Mouse (Mus musculus): ENCODE results near the gene Tm7sf2. TPM values are rescaled to one million over a fixed set of nuclear protein-coding genes. Genes with fewer than 3 reads are reported as not detected.

Gene Tm7sf2
- polyA plus RNA-seq, 1 experiment from 2014 or later, result 7.6 TPM

DNA sequence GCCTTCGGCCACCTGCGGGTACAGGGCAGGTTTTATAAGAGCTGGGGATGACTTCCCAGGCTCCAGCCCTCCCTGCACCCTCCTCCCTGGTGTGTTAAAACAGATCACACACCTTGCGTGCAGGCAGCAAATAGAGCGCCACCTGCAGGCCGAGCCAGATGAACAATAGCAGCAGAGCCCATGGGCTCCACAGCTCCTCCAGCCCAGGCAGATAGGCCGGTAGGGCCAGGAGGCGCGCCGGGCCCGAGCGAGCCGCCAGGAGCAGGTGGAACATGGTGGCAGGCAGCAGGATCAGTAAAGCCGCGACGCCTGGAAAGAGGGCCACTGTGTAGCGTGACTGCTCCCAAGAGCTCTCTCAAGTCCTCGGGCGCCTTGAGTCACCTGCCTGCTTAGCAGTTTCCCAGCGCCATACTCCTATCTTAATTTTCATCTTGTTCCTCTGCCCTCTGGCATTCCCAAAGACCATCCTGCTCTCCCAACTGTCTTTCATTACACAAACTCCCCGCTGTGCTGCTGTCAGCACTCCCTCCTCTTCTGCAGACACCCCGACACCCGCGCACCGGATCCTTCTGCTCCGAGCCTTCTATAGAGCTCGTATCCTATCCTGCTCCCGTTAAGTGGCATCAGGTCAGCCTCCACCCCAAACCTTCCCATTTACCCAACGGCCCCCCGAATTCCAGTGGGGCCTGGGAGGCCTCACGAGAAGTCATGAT lies 1.0 kb downstream of the Tm7sf2 start:
- H3K9ac ChIP-seq (ENCODE audit: low read length), result peak overlapping the region; percentile 65
- peak; percentile 49; the same call in 1 of the 2 replicates for ATAC-seq (ENCODE audit: insufficient number of reproducible peaks, insufficient read depth, low FRiP score, low read depth)
- H3K9me3 ChIP-seq (ENCODE audit: control insufficient read depth, low read length), result no peaks in the 10 kb centered on the region
- H3K36me3 ChIP-seq (ENCODE audit: control insufficient read depth, insufficient read depth, low read length), result peaks cover 34% of the 10 kb centered on the region
- H3K4me3 ChIP-seq (ENCODE audit: control insufficient read depth in 1 of 2, insufficient read depth in 1 of 2, low read depth in 1 of 2, low read length in 2 of 2), result peak overlapping the region; percentile 43 to 49
- peak overlapping the region; percentile 39 to 58 for H3K27ac ChIP-seq (replicated peaks in 1 of 2; ENCODE audit: control insufficient read depth in 1 of 2, insufficient read depth in 1 of 2, low read depth in 2 of 2, low read length in 2 of 2)
- H3K4me2 ChIP-seq (ENCODE audit: low read length), result peak overlapping the region; percentile 96
- no peaks in the 10 kb centered on the region for H3K27me3 ChIP-seq (ENCODE audit: control insufficient read depth, insufficient read depth, low read length)
- peaks cover 20 to 30% of the 10 kb centered on the region in 2 experiments for H3K4me1 ChIP-seq (ENCODE audit: control insufficient read depth in 2 of 2, insufficient read depth in 2 of 2, low read length in 2 of 2)
- 1% methylated on average over 30 of the region's 30 CpGs for WGBS

DNA sequence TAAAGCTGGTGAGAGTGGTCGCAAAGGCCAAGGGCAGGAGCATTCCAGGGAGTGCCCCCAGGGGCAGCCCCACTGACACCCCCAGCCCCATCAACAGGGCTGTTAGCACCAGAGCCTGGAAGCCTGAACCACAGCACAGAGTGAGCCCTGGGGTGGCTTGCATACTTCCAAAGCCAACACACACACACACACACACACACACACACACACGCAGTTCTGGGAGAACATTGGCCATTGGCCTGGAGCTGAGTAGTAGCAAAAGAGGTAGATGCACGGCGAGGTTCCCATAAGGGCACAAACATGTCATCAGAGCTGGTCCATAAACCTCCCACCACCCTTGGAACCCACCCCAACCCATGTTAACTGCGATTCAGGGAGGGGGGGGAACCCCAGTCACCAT lies 1.6 kb downstream of the Tm7sf2 start:
- Histone ChIP-seq H3K9ac (ENCODE audit: low read length) (peak overlapping the region; percentile 65), H3K4me1 (ENCODE audit: control insufficient read depth in 2 of 2, insufficient read depth in 2 of 2, low read length in 2 of 2) (peaks cover 22 to 35% of the 10 kb centered on the region in 2 experiments), H3K9me3 (ENCODE audit: control insufficient read depth, low read length) (no peaks in the 10 kb centered on the region), H3K4me3 (ENCODE audit: control insufficient read depth in 1 of 2, insufficient read depth in 1 of 2, low read depth in 1 of 2, low read length in 2 of 2) (peak overlapping the region; percentile 43 to 49), H3K27ac (replicated peaks in 1 of 2; ENCODE audit: control insufficient read depth in 1 of 2, insufficient read depth in 1 of 2, low read depth in 2 of 2, low read length in 2 of 2) (peak overlapping the region in 1 of 2 experiments; percentile 39; a peak in 1 of 4 replicates), H3K36me3 (ENCODE audit: control insufficient read depth, insufficient read depth, low read length) (peaks cover 33% of the 10 kb centered on the region), H3K27me3 (ENCODE audit: control insufficient read depth, insufficient read depth, low read length) (no peaks in the 10 kb centered on the region), H3K4me2 (ENCODE audit: low read length) (peak overlapping the region; percentile 96)
- no peak for ATAC-seq (ENCODE audit: insufficient number of reproducible peaks, insufficient read depth, low FRiP score, low read depth)
- WGBS, result 42% methylated on average over 5 of the region's 5 CpGs

DNA sequence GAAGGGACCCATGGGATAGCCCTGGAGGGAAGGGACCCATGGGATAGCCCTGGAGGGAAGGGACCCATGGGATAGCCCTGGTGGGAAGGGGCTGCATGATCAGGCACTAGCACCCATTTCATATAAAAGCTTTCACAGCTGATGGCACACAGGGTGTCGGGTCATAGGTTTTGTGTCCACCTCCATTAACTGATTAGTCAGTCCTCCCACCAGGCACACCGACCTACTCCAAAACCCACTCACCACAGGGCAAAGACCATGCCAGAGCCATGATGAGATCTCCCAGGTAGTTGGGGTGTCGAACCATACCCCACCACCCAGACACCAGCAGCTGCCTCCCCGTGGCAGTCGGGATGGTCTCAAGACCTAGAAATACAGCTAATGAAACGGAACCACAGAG lies 5.1 kb downstream of the Tm7sf2 start:
- no peaks in the 10 kb centered on the region for H3K9me3 ChIP-seq (ENCODE audit: control insufficient read depth, low read length)
- H3K9ac ChIP-seq (ENCODE audit: low read length), result no peak overlapping the region
- 92% methylated on average over 6 of the region's 6 CpGs for WGBS
- H3K36me3 ChIP-seq (ENCODE audit: control insufficient read depth, insufficient read depth, low read length), result peaks cover 18% of the 10 kb centered on the region
- peaks cover 21 to 42% of the 10 kb centered on the region in 2 experiments for H3K4me1 ChIP-seq (ENCODE audit: control insufficient read depth in 2 of 2, insufficient read depth in 2 of 2, low read length in 2 of 2)
- no peaks in the 10 kb centered on the region for H3K27me3 ChIP-seq (ENCODE audit: control insufficient read depth, insufficient read depth, low read length)
- H3K27ac ChIP-seq (replicated peaks in 1 of 2; ENCODE audit: control insufficient read depth in 1 of 2, insufficient read depth in 1 of 2, low read depth in 2 of 2, low read length in 2 of 2), result no peak overlapping the region
- no peak overlapping the region for H3K4me2 ChIP-seq (ENCODE audit: low read length)
- ATAC-seq (ENCODE audit: insufficient number of reproducible peaks, insufficient read depth, low FRiP score, low read depth), result no peak
- no peak overlapping the region for H3K4me3 ChIP-seq (ENCODE audit: control insufficient read depth in 1 of 2, insufficient read depth in 1 of 2, low read depth in 1 of 2, low read length in 2 of 2)

DNA sequence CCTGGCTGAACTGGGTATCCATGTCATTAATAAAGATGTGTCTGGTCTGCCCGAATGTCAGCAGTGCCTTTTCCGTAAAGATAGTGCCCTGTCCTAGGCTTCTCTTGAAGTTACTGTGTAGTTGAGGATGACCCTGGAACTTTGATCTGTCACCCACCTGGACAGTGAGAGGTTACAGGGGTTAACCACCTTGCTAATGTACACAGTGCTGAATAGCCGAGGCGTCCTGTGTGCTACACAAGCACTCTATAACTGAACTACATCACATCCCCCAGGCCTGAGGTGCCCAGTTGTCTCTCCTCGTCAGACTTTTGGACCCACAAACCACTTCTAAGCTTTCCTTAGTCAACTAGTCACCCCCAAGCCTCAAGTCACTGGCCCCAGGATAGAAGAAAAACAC lies 5.8 kb downstream of the Tm7sf2 start:
- Histone ChIP-seq H3K4me3 (ENCODE audit: control insufficient read depth in 1 of 2, insufficient read depth in 1 of 2, low read depth in 1 of 2, low read length in 2 of 2) (peak overlapping the region; percentile 70 to 91), H3K9me3 (ENCODE audit: control insufficient read depth, low read length) (no peaks in the 10 kb centered on the region), H3K27me3 (ENCODE audit: control insufficient read depth, insufficient read depth, low read length) (no peaks in the 10 kb centered on the region), H3K27ac (replicated peaks in 1 of 2; ENCODE audit: control insufficient read depth in 1 of 2, insufficient read depth in 1 of 2, low read depth in 2 of 2, low read length in 2 of 2) (peak overlapping the region in 1 of 2 experiments; percentile 94; a peak in 1 of 4 replicates), H3K36me3 (ENCODE audit: control insufficient read depth, insufficient read depth, low read length) (peaks cover 18% of the 10 kb centered on the region), H3K4me1 (ENCODE audit: control insufficient read depth in 2 of 2, insufficient read depth in 2 of 2, low read length in 2 of 2) (peaks cover 18 to 37% of the 10 kb centered on the region in 2 experiments), H3K4me2 (ENCODE audit: low read length) (peak overlapping the region; percentile 98), H3K9ac (ENCODE audit: low read length) (peak overlapping the region; percentile 96)
- WGBS, result 65% methylated on average over 5 of the region's 5 CpGs
- no peak for ATAC-seq (ENCODE audit: insufficient number of reproducible peaks, insufficient read depth, low FRiP score, low read depth)

DNA sequence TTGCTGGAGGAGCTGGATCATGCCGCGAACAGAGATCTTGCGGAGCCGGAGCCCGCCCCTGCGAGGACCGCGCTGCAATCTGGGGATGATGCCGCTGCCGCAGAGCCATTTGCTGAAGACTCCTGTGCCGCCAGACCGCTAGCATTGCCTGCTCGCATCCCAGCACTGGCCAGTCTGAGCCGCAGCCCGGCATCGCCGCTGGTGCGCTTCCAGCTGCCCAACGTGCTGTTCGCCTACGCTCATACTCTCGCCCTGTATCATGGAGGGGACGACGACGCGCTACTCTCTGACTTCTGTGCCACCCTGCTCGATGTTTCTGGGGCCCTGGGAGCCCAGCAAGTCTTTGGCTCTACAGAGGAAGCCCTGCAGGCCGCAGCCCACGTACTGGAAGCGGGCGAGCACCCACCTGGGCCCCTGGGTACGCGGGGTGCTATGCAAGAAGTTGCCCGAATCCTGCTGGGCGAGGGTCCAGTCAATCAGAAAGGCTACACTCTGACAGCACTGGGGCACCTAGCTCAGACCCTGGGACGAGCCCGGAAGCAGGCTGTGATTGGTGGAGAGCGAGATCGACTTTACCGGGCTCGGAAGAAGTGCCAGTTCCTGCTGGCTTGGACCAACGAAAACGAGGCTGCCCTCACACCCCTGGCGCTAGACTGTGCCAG lies 6.4 kb downstream of the Tm7sf2 start:
- ATAC-seq (ENCODE audit: insufficient number of reproducible peaks, insufficient read depth, low FRiP score, low read depth), result no peak
- H3K9me3 ChIP-seq (ENCODE audit: control insufficient read depth, low read length), result no peaks in the 10 kb centered on the region
- no peaks in the 10 kb centered on the region for H3K27me3 ChIP-seq (ENCODE audit: control insufficient read depth, insufficient read depth, low read length)
- H3K27ac ChIP-seq (replicated peaks in 1 of 2; ENCODE audit: control insufficient read depth in 1 of 2, insufficient read depth in 1 of 2, low read depth in 2 of 2, low read length in 2 of 2), result peak overlapping the region; percentile 81 to 94
- peaks cover 12 to 33% of the 10 kb centered on the region in 2 experiments for H3K4me1 ChIP-seq (ENCODE audit: control insufficient read depth in 2 of 2, insufficient read depth in 2 of 2, low read length in 2 of 2)
- H3K4me3 ChIP-seq (ENCODE audit: control insufficient read depth in 1 of 2, insufficient read depth in 1 of 2, low read depth in 1 of 2, low read length in 2 of 2), result peak overlapping the region; percentile 70 to 91
- peak overlapping the region; percentile 96 for H3K9ac ChIP-seq (ENCODE audit: low read length)
- peaks cover 18% of the 10 kb centered on the region for H3K36me3 ChIP-seq (ENCODE audit: control insufficient read depth, insufficient read depth, low read length)
- peak overlapping the region; percentile 98 for H3K4me2 ChIP-seq (ENCODE audit: low read length)
- WGBS, result 2% methylated on average over 44 of the region's 44 CpGs

DNA sequence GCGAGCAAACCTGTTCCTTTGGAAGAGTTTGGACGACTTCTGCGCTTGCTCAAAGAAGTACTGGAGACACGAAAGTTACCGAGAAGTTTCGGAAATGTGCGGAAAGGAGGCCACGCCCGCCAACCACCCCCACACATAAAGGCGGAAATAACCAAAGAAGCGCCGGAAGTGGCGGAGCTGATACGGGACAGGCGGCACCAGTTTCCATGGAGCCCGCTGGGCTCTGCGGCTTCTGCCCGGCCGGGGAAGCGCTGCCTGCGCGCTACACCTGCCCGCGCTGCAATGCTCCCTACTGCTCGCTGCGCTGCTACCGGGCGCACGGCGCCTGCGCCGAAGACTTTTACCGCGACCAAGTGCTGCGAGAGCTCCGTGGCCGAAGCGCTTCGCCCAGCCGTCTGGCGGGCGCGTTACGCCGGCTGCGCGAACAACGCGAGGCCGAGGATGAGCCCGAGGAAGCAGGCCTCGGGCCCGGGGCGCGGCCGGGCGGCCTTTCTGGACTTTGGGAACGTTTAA lies 7.1 kb downstream of the Tm7sf2 start, which contains the start of gene Znhit2:
Gene Znhit2, plus strand, starts transcription at position 172 of the 513 bp plus-strand sequence.
- WGBS, result under 1% methylated on average over 58 of the region's 58 CpGs
- H3K9ac ChIP-seq (ENCODE audit: low read length), result peak within 1 kb of the TSS; percentile 96
- H3K4me2 ChIP-seq (ENCODE audit: low read length), result peak within 1 kb of the TSS; percentile 98
- ATAC-seq (ENCODE audit: insufficient number of reproducible peaks, insufficient read depth, low FRiP score, low read depth), result peak; percentile 61
- H3K36me3 ChIP-seq (ENCODE audit: control insufficient read depth, insufficient read depth, low read length), result peaks cover 19% of the 10 kb centered on the region
- peak within 1 kb of the TSS; percentile 81 to 94 for H3K27ac ChIP-seq (replicated peaks in 1 of 2; ENCODE audit: control insufficient read depth in 1 of 2, insufficient read depth in 1 of 2, low read depth in 2 of 2, low read length in 2 of 2)
- no peaks in the 10 kb centered on the region for H3K9me3 ChIP-seq (ENCODE audit: control insufficient read depth, low read length)
- H3K27me3 ChIP-seq (ENCODE audit: control insufficient read depth, insufficient read depth, low read length), result no peaks in the 10 kb centered on the region
- H3K4me3 ChIP-seq (ENCODE audit: control insufficient read depth in 1 of 2, insufficient read depth in 1 of 2, low read depth in 1 of 2, low read length in 2 of 2), result peak within 1 kb of the TSS; percentile 70 to 91
- H3K4me1 ChIP-seq (ENCODE audit: control insufficient read depth in 2 of 2, insufficient read depth in 2 of 2, low read length in 2 of 2), result peaks cover 9 to 33% of the 10 kb centered on the region in 2 experiments

DNA sequence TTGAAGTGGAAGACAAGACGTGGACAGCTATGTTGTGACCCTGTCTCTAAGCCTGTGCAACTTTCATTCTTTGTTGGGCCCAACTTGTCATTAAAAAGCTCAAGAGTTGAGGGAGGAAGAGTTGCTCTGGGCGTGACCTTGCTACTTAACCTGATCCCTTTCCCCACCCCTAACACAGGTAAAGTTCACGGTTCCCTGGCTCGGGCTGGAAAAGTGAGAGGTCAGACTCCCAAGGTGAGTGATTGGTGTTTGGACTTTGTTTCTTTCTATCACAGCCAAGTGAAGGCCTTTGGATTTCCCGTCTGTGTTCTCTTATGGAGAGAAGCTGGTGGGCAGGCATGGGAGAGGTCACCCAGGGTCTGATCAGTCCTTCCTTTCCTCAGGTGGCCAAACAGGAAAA lies 9.2 kb downstream of the Tm7sf2 start:
- peaks cover 40% of the 10 kb centered on the region for H3K36me3 ChIP-seq (ENCODE audit: control insufficient read depth, insufficient read depth, low read length)
- ATAC-seq (ENCODE audit: insufficient number of reproducible peaks, insufficient read depth, low FRiP score, low read depth), result no peak
- H3K27ac ChIP-seq (replicated peaks in 1 of 2; ENCODE audit: control insufficient read depth in 1 of 2, insufficient read depth in 1 of 2, low read depth in 2 of 2, low read length in 2 of 2), result peak overlapping the region in 1 of 2 experiments; percentile 82; a peak in 1 of 4 replicates
- peaks cover 9 to 33% of the 10 kb centered on the region in 2 experiments for H3K4me1 ChIP-seq (ENCODE audit: control insufficient read depth in 2 of 2, insufficient read depth in 2 of 2, low read length in 2 of 2)
- peak overlapping the region; percentile 94 for H3K9ac ChIP-seq (ENCODE audit: low read length)
- peak overlapping the region in 1 of 2 experiments; percentile 88; a peak in 2 of 4 replicates for H3K4me3 ChIP-seq (ENCODE audit: control insufficient read depth in 1 of 2, insufficient read depth in 1 of 2, low read depth in 1 of 2, low read length in 2 of 2)
- H3K27me3 ChIP-seq (ENCODE audit: control insufficient read depth, insufficient read depth, low read length), result no peaks in the 10 kb centered on the region
- WGBS, result 88% methylated on average over 5 of the region's 5 CpGs
- peak overlapping the region; percentile 86 for H3K4me2 ChIP-seq (ENCODE audit: low read length)
- H3K9me3 ChIP-seq (ENCODE audit: control insufficient read depth, low read length), result no peaks in the 10 kb centered on the region
